Mouse (Mus musculus) CD4-positive naive resting alpha-beta T cell, adult 76 days (primary cell): Measurements from ENCODE around the gene Gm8369. TPM values are rescaled to one million over a fixed set of nuclear protein-coding genes. Genes with fewer than 3 reads are reported as not detected.

ENCODE experiments used
- total RNA-seq: library from RNA; stranded (reverse); gene quantifications from one replicate; pipeline ENCODE4 v1.2.4, GENCODE M21; 2023

Gene Gm8369
- 436 TPM for total RNA-seq

GRCm38 (mm10) chr19:11485746-11486145 lies at the start of gene Gm8369:
Gene Gm8369, plus strand, starts transcription at chr19:11485938.

DNA sequence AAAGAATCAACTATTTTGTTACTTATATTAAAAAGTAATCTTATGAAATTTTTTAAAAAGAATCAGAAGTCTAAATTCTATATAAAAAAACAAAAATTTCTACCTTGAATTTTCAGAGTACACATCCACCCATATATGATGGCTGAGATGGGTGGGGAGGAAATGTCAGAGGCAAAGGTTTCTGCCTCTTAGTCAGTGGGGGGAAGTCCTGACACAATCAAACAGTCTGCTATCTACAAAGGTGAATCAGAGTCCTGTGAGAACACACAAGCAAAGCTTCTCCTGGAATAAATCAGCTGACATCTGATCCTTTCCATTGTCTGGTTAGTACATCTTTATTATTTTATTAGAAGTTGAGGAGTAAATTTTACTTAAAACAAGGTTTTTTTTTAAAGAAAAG lies 42.4 kb upstream of the Gm8369 start, which contains the start of gene Ms4a4b:
TSS of gene Ms4a4b (plus strand) at position 216 of the 400 bp plus-strand sequence.

DNA sequence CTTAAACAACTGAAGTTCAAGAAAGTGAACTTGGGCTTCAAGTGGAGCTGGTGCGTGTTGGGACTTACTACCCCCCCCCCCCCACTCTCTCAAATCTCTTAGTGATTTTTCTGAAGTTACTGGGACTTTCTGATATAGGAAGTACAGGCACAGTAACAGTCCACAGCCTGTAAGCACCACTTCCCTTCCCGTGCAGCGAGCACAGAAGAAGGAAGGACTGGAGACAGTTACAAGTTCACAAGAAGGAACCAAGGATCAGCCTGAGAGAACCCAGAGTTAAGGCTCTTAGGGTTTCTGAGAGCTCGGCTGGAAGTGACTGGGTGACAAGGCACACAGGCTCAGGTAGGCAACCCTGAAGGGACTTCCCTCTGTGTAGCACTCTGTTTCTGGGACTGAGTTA lies 16.5 kb upstream of the Gm8369 start, which contains the start of gene Ms4a6c:
TSS of gene Ms4a6c (plus strand) at position 152 of the 400 bp plus-strand sequence.

GRCm38 (mm10) chr19:11516246-11516645 lies 30.5 kb downstream of the Gm8369 start, which contains the start of gene Ms4a6b:
Gene Ms4a6b, plus strand, starts transcription at chr19:11516512.

DNA sequence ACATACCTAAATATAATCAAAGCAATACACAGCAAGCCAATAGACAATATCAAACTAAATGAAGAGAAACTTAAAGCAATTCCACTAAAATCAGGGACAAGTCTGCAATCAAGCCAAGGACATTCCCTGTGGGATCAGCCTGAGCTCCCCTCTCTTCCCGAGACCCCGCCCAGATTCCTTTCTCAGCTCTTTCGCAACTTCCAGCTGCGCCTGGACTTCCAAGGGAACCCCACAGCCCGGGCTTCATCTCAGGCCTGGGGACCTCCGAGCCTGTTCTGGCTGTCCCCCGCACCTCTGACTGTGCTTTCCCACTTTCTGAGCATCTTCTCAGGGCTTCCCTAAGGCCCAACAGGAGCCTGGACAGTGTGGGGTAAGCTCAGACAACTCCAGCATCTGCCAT lies 50.9 kb downstream of the Gm8369 start, which contains the start of gene Ms4a4d:
TSS of gene Ms4a4d (plus strand) at position 209 of the 400 bp plus-strand sequence.

Other genes starting within 250 kb of the Gm8369 start
- 47.9 TPM for gene Ms4a1, start 219.7 kb upstream of the Gm8369 start, total RNA-seq
- not detected for gene Ms4a5, start 202.1 kb upstream of the Gm8369 start, total RNA-seq
- gene Ms4a14, start 171.5 kb upstream of the Gm8369 start, total RNA-seq, result 0.15 TPM
- gene Ms4a7, start 149.8 kb upstream of the Gm8369 start, total RNA-seq, result not detected
- gene Ms4a4a, start 110.4 kb upstream of the Gm8369 start, total RNA-seq, result 0.97 TPM
- gene Ms4a4c, start 81.2 kb upstream of the Gm8369 start, total RNA-seq, result 20.8 TPM
- gene Ms4a4b, start 42.4 kb upstream of the Gm8369 start, total RNA-seq, result 734 TPM
- 37.5 TPM for gene Ms4a6c, start 16.6 kb upstream of the Gm8369 start, total RNA-seq
- gene Ms4a6b, start 30.6 kb downstream of the Gm8369 start, total RNA-seq, result 599 TPM
- gene Ms4a4d, start 50.9 kb downstream of the Gm8369 start, total RNA-seq, result 0.76 TPM
- 5.1 TPM for gene Ms4a6d, start 118.9 kb downstream of the Gm8369 start, total RNA-seq
- not detected for gene Ms4a2, start 137.8 kb downstream of the Gm8369 start, total RNA-seq
- not detected for gene Ms4a3, start 154.9 kb downstream of the Gm8369 start, total RNA-seq
- not detected for gene Oosp2, start 174.6 kb downstream of the Gm8369 start, total RNA-seq
- not detected for gene Oosp1, start 205.2 kb downstream of the Gm8369 start, total RNA-seq
- not detected for gene Oosp3, start 211.1 kb downstream of the Gm8369 start, total RNA-seq